Mouse (Mus musculus) ES-Bruce4 (cell line): ENCODE data around the gene Gng4. TPM values are rescaled to one million over a fixed set of nuclear protein-coding genes. Genes with fewer than 3 reads are reported as not detected.

Experiments
- H3K27ac ChIP-seq: 2 replicates; pipeline ENCODE4 v1.5.1; 2012; ENCODE audit warnings: low read length, inconsistent platforms; ENCODE audit not compliant: insufficient read depth
- H3K27me3 ChIP-seq: 2 replicates; pipeline ENCODE4 v1.6.1; 2012; ENCODE audit warnings: mild to moderate bottlenecking, low read length, inconsistent platforms; ENCODE audit not compliant: control insufficient read depth, poor library complexity, insufficient read depth, severe bottlenecking
- H3K36me3 ChIP-seq: 2 replicates; pipeline ENCODE4 v1.6.1; 2012; ENCODE audit warnings: inconsistent platforms, mild to moderate bottlenecking, low read length, moderate library complexity; ENCODE audit not compliant: control insufficient read depth, poor library complexity, insufficient read depth, severe bottlenecking
- H3K4me1 ChIP-seq: one replicate; pipeline ENCODE4 v1.8.1; 2011; ENCODE audit warnings: low read length; ENCODE audit not compliant: control insufficient read depth, insufficient read depth
- H3K4me3 ChIP-seq: 2 replicates; pipeline ENCODE4 v1.5.1; 2011; ENCODE audit warnings: low read depth, mild to moderate bottlenecking, low read length
- H3K9ac ChIP-seq: 2 replicates; pipeline ENCODE4 v1.6.1; 2012; ENCODE audit warnings: low read depth, mild to moderate bottlenecking, inconsistent platforms; ENCODE audit not compliant: poor library complexity, severe bottlenecking
- H3K9me3 ChIP-seq: replicated peaks from 2 replicates; pipeline ENCODE4 v1.6.1; 2012; ENCODE audit warnings: mild to moderate bottlenecking, low read length, inconsistent platforms; ENCODE audit not compliant: control insufficient read depth, poor library complexity, insufficient read depth, severe bottlenecking
- CTCF ChIP-seq: IDR thresholded peaks from one replicate; pipeline ENCODE4 v1.8.1; 2011; ENCODE audit warnings: low read depth, low read length
- EP300 ChIP-seq: IDR thresholded peaks from 2 replicates; pipeline ENCODE4 v1.6.1; 2011; ENCODE audit warnings: low read depth, low read length; ENCODE audit not compliant: insufficient read depth
- POLR2A ChIP-seq: IDR thresholded peaks from one replicate; pipeline ENCODE4 v1.8.1; 2011; ENCODE audit warnings: low read length; ENCODE audit not compliant: insufficient read depth
- polyA plus RNA-seq: library from polyadenylated mRNA; stranded (reverse); fragments of >200 nt; gene quantifications from 2 replicates; pipeline ENCODE4 v1.2.4, GENCODE M21; 2011; ENCODE audit warnings: low read depth; ENCODE audit not compliant: missing spikeins, insufficient read depth, insufficient read length

Gng4 gene
- polyA plus RNA-seq, 1 experiment, result not detected

- H3K9ac ChIP-seq, result no peak overlapping the region
- TF ChIP-seq CTCF (no peak), EP300 (no peak), POLR2A (no peak)
- H3K4me3 ChIP-seq, result no peak overlapping the region
- no peak overlapping the region for H3K27ac ChIP-seq
- H3K36me3 ChIP-seq, result no peaks in the 10 kb centered on the region
- H3K27me3 ChIP-seq, result no peaks in the 10 kb centered on the region
- H3K4me1 ChIP-seq, result no peaks in the 10 kb centered on the region
- peaks cover 20% of the 10 kb centered on the region for H3K9me3 ChIP-seq
Observed at GRCm38 (mm10) chr13:13857190-13857589, 73.3 kb downstream of the Gng4 start.

DNA sequence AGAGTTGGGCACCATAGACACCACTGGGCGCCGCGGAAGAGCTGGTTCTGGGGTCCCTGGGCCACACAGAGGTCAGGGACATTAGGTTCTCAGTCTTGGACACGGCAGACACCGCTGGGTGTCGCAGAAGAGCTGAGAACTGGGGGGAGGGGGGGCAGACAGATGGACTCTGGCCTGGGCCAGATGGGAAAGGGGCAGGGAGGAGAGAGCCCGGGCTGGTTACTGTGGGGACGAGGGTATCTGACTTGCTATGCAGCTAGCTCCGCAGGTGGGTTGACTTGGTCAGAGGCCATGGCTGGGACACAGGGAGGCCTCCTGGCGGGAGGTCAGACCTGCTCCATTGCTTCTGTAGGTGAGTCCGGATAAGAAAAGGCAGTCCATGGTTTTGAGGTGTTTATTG, 78.5 kb downstream of the Gng4 start:
- Histone ChIP-seq H3K4me1 (peaks cover 2% of the 10 kb centered on the region), H3K4me3 (peak overlapping the region; percentile 24; the same call in 1 of the 2 replicates), H3K27ac (no peak overlapping the region), H3K9ac (no peak overlapping the region), H3K27me3 (no peaks in the 10 kb centered on the region), H3K9me3 (peaks cover 42% of the 10 kb centered on the region), H3K36me3 (no peaks in the 10 kb centered on the region)
- TF ChIP-seq CTCF, result no peak
- TF ChIP-seq POLR2A, result no peak
- no peak for TF ChIP-seq EP300

GRCm38 (mm10) chr13:13862941-13863340, 79.1 kb downstream of the Gng4 start:
- Histone ChIP-seq H3K4me3 (no peak overlapping the region), H3K27ac (no peak overlapping the region), H3K36me3 (no peaks in the 10 kb centered on the region), H3K9ac (no peak overlapping the region), H3K4me1 (peaks cover 2% of the 10 kb centered on the region), H3K9me3 (peaks cover 42% of the 10 kb centered on the region), H3K27me3 (no peaks in the 10 kb centered on the region)
- TF ChIP-seq EP300 (no peak), POLR2A (no peak), CTCF (no peak)

DNA sequence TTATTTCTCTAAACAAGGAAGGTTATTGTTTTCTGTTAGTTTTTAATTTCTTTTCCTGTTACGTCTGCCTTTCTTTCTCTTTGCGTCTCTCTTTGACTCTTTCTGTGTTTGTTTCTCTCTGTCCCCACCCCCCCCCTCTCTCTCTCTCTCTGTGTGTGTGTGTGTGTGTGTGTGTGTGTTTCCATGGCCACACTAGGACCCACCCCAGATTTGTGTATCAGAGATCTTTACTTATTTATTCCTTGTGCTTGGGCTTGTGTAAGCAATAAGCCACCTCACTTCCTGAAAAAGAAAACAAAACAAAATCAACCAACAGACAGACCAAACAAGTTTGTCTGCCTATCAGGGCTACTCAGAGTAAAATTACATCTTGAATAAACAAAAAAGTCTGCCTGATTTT, 82.5 kb downstream of the Gng4 start:
- H3K36me3 ChIP-seq, result no peaks in the 10 kb centered on the region
- no peak overlapping the region for H3K27ac ChIP-seq
- peaks cover 2% of the 10 kb centered on the region for H3K4me1 ChIP-seq
- H3K4me3 ChIP-seq, result no peak overlapping the region
- peaks cover 28% of the 10 kb centered on the region for H3K9me3 ChIP-seq
- TF ChIP-seq POLR2A (no peak), EP300 (no peak)
- no peak overlapping the region for H3K9ac ChIP-seq
- H3K27me3 ChIP-seq, result no peaks in the 10 kb centered on the region

DNA sequence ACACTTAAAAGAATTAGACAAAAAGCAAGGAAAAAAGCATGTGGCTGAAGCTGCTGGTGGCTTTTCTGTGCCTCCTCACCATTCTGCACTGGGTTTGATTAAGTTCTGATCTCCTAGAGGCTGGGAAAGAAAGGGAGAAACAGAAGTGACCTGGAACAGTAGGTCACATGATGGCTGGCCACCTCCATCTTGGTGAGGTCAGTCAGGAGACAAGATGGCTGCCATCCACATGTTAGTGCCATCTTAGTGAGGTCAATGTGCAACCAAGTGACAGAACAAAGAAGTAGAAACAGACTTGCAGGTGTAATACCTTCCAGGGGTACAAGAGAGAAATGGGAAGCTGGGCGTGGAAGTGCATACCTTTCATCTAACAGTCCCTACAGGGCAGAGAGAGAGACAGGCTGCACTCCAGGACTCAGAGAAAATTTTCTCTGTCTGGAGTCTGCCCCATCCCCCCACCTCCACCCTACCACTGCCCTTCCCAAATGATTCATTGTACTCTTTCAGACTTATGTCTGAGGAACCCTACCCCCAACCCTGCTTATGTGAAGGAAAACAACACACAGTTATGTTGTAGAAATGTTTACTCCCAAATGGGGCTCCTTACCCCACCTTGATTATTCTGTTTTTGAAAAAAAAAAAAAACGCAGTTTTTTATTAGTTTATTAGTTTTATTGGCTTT, 83.4 kb downstream of the Gng4 start:
- Histone ChIP-seq H3K27me3 (no peaks in the 10 kb centered on the region), H3K4me3 (no peak overlapping the region), H3K36me3 (no peaks in the 10 kb centered on the region), H3K4me1 (peaks cover 2% of the 10 kb centered on the region), H3K9ac (no peak overlapping the region), H3K9me3 (peaks cover 23% of the 10 kb centered on the region), H3K27ac (no peak overlapping the region)
- TF ChIP-seq CTCF (no peak), POLR2A (no peak), EP300 (no peak)

- Histone ChIP-seq H3K9me3 (peaks cover 23% of the 10 kb centered on the region), H3K4me1 (peaks cover 2% of the 10 kb centered on the region), H3K36me3 (no peaks in the 10 kb centered on the region), H3K4me3 (no peak overlapping the region), H3K27ac (no peak overlapping the region), H3K27me3 (no peaks in the 10 kb centered on the region), H3K9ac (no peak overlapping the region)
- TF ChIP-seq POLR2A (no peak), EP300 (0 out of 2 replicates have a peak, but pooled peaks have one; percentile 9), CTCF (peak; percentile 79)
Observed at GRCm38 (mm10) chr13:13867922-13868321, 84.1 kb downstream of the Gng4 start.

Other genes with a start within 250 kb of the Gng4 start
- 8.2 and 9.8 TPM in 2 replicates for gene Lyst, start 193.7 kb upstream of the Gng4 start, polyA plus RNA-seq
- gene B3galnt2, start 170.4 kb downstream of the Gng4 start, polyA plus RNA-seq, result 41.5 and 46.2 TPM in 2 replicates